Mouse (Mus musculus) retina, postnatal 1 day (tissue): ENCODE data around the gene Tango2.

ENCODE experiments used
- DNase-seq: peaks from one replicate; pipeline ENCODE4 v3.0.0-alpha.2; 2012

The Tango2 gene

DNA sequence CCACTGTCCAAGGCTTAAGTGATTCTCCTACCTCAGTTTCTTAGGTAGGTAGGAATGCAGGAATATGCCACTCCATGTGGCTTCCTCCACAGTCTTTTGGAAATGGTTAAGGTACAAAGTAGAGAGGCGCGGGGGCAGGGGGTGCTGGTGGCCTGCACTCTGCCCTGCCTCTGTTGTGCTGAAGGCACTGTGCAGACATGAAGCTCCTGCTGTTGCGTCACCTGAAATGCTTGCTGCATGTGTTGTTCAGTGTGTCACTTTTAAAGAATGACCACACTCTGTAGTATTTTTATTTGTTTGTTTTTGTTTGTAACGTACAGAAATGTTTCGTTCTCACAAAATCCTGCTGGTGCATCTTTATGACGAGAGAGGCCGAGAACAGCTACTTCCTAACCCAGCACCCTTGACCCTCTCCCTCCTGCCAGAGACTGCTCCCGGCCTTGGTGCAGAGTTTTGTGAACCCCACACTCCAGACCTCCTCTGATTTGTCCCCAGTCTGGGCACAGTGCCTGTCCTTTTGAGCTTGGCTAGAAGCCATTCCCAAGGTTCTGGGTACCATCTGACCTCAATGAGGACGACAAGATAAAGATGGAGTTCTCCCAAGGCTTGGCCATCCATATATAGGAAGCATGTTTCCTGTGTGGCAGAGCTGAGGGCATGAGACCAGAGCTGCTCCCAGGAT lies 35.3 kb upstream of the Tango2 start:
- DNase-seq, result no peak

DNA sequence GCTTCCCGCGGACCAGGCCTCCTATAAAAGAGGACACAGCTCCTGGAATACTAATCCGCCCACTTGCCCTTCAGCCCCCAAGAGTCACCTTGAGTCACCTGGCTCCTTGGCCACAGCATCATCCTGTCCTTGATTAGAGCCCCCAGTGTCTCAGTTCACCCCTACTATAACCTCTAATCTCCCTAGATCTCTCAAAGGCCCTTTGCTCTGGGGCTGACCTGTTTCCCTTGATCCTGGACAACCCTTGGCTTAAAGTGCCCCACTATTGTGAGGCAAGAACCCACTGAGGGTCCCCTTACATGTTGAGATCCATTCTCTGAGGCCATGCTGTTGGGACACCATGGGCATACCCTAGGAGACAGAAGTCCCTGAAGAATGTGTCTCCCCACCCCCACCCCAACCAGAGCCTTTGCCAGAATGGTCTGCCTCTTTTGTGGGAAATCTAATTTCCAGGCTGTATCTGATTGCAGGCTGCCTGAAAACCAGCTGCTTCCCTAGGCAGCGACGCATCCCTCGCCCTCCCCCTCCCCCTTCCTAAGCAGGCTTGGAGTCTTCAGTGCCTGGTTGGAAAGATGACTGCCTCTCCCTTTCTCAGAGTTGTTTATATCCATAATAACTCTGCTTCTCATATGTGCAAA lies 33.8 kb upstream of the Tango2 start:
- DNase-seq, result peak; percentile 80

GRCm38 (mm10) chr16:18380495-18381063 lies 32.7 kb upstream of the Tango2 start:
- peak; percentile 94 for DNase-seq

- peak; percentile 43 for DNase-seq
Observed at GRCm38 (mm10) chr16:18379338-18380001, 31.6 kb upstream of the Tango2 start.

- DNase-seq, result peak; percentile 17
Observed at GRCm38 (mm10) chr16:18378489-18378888, 30.6 kb upstream of the Tango2 start.

DNA sequence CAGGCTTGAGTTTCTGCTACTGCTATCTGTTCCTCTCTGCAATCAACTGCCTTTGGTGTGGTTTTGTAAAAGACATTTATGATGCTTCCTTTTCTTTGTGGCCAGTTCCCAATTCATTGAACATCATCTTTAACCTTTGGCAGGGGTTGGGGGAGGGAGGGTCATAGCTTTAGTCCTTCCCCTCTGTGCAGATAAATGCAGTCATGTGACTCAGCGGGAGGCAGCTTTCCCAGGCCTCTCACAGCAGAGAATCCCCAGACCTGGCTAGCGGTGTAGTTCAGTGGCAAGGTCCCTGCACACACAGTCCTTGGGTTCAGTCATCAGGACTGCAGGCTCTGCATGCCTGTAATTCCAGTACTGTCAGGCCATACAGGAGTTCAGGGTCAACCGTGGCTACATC lies 29.3 kb upstream of the Tango2 start:
- DNase-seq, result peak; percentile 40

- no peak for DNase-seq
Observed at GRCm38 (mm10) chr16:18376297-18376954, 28.5 kb upstream of the Tango2 start.

DNA sequence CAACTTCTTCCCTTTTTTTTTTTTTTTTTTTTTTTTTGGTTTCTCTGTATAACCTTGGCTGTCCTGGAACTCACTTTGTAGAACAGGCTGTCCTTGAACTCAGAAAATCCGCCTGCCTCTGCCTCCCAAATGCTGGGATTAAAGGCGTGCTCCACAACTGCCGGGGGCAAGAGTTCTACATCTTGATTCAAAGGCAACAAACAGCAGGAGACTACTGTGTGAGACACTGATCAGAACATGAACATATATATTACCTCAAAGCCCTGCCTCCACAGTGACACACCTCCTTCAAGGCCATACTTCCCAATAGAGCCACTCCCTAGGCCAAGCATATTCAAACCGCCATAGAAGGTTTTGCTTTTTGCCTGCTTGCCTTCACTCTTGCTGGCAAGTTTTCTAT lies 25.7 kb upstream of the Tango2 start:
- DNase-seq, result no peak

GRCm38 (mm10) chr16:18370197-18370596 lies 22.3 kb upstream of the Tango2 start:
- DNase-seq, result no peak

DNA sequence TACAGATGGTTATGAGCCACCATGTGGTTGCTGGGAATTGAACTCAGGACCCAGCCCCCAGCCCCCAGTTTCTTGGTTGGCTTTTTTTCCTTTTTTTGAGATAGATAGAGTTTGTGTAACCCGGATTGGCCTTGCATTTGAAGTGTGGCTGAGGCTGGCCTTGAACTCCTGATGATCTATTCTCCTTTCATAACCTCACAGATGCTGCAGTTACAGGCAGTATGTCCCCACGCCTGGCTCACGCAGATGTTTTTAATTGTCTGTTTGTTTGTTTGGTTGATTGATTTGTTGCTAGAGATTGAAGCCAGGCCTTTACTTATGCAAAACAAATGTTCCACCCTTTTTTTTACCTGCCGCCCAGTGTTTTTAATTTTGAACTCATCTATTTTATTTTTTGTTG lies 18.9 kb upstream of the Tango2 start:
- no peak for DNase-seq

- DNase-seq, result no peak
Observed at GRCm38 (mm10) chr16:18362948-18363347, 15.0 kb upstream of the Tango2 start.

- no peak for DNase-seq
Observed at GRCm38 (mm10) chr16:18360151-18360805, 12.4 kb upstream of the Tango2 start.

GRCm38 (mm10) chr16:18357977-18358376 lies 10.1 kb upstream of the Tango2 start:
- no peak for DNase-seq

- no peak for DNase-seq
Observed at GRCm38 (mm10) chr16:18356961-18357360, 9.1 kb upstream of the Tango2 start.

DNA sequence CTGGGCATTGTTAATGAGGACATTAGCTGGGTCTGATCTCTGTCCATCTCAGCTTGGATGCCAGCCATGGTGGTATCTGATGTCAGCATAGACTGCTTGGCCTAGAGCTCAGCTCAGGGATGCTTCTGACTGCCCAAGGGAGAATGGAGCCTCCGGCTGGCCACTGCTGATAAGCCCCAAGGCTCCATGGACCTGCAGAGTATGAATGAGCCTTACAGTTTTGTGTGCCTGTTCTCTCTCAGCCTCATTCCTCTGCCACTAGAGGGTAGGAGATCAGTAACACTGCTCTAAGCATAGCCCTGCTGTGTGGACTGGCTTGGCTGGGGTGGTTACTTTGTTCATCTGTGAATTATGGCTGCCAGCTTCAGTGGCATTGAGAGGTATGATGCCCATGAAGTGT lies 5.2 kb upstream of the Tango2 start:
- no peak for DNase-seq

GRCm38 (mm10) chr16:18351313-18352055 lies 3.6 kb upstream of the Tango2 start:
- peak; percentile 67 for DNase-seq

DNA sequence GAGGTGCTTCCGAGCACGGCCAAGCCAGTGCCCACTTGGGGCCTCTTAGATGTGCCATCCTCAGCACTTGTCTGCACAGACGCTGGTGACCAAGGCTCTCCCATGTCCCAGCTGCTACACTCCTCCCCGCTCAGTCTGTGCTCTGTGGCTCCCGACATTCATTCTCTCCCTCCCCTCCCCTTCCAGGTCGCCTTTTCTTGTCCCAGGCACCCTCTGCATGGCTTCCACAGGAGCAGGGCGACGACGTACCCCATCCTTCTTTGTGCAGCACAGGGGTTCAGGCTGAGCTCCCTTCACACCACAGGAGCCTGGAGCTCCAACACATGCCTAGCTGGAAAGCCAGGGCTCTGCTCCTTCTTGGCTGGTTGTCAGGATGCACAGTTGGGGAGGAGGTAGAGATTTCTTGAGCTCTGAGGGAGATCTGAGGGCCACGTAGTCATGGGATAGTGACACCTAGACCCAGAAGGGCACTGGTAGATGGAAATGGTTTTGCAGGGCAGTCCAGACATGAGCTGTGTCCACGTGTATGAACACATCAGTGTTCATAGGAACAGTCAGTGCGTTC lies 1.9 kb upstream of the Tango2 start:
- DNase-seq, result no peak

DNA sequence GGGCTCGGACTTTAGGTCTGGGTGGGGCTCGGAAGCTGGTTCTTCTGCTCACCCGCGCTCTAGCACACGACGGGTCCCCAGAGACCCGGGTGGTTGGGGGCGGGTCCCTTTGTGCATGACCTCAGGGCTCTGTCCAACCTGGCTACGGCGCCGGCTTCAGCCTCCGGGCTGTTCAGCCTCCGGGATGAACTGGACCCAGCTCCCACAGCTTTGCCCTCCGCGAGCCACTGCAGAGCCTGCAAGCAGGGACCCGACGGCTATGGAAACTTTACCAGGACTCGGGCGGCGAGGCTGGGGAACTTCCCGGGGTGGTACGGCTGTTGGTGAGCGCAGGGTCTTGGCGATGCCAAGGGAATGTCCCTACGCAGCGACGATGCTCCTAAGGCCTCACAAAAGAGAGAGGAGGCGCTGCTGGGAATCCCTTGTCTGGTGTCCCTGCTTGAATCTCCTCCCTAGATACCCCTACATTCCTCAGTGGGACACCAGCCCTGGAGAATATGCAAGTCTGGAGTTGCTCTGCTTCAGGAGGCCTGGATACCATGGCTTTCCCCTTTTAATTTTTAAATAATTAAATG lies 785 bp upstream of the Tango2 start:
- DNase-seq, result no peak

DNA sequence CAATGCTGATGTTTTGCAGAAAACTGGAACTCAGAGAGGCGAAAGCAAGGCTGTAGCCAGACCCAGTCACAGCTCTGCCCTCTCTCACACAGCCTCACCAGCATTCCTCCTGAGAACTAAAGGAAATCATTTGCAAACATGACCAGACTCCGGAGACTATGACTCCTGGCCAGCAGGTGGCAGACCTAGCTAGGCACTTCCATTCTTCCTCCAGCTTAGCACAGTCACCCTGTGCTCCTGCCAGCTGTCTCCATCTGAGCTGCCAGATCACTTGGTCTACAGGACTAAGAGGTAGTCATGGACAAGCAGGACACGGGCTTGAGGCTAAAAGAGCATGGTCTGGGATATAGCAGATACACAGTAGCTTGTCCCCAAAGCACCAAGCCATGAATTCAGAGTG lies 2.7 kb downstream of the Tango2 start:
- peak; percentile 93 for DNase-seq

DNA sequence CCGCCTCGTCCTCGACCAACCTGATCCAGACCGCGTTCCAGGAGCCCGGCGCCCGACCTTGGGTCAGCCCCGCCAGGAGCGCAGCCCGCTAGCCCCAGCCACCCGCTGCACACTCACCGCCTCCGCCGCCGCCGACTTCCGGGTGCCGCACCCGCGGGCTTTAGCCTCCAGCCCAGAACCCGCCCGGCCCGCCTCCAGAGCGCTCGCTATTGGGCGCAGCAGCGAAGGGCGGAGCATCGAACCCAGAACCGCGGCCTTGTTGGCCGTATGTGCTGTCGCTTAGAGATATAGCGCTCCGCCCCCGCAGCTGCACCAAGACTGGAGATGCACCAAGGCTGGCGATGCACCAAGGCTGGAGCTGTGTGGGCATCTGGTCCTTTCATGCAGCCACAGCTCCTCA lies 4.1 kb downstream of the Tango2 start:
- peak; percentile 98 for DNase-seq
